ENCODE assay signal across 28 mouse cellular contexts in the genomic region with DNA sequence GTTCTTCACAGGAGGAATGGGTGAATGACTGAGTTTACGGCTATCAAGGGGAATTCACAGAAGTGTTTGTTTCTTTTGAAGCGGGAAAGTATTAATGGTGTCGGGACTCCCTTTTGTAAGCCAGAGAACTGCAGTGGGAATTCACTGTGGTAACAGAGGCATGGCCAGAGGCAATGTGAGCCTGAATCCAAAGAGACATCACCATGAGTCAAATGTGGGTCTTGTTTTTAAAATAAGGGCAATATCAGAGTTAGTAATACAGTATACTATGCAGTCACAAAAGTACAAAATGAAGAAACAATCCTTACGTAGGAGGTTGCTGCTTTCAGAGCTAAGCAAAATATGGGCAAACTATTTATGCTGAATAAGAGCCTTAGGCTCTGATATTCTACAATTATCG.
"Had no signal": no experiment of that assay in that cellular context is flagged by ENCODE, and none has a peak within 500 bp of the region (broad histone marks: within the 10 kb centered on the region; RNA-seq: fewer than 3 reads in every experiment).

No protein-coding gene starts in this region.

- DNase-seq: cerebellum, adult 8-10 months; cerebellum, adult 9-10 months; cerebellum, adult 9-11 months; cerebellum, postnatal 10 days; cerebellum, postnatal 14 days; cerebellum, postnatal 25 days; cerebellum, postnatal 36 days; embryo, embryonic 11 days; forebrain, postnatal 0 days; gastrocnemius, adult 2 months; gastrocnemius, postnatal 10 days; gastrocnemius, postnatal 14 days; gastrocnemius, postnatal 25 days; gastrocnemius, postnatal 36 days; heart, adult 18-20 months; heart, adult 2 months had no signal

- H3K36me3 ChIP-seq: embryonic facial prominence, embryonic 10.5 days; embryonic facial prominence, embryonic 12.5 days; embryonic facial prominence, embryonic 13.5 days; embryonic facial prominence, embryonic 15.5 days; forebrain, embryonic 10.5 days; forebrain, embryonic 12.5 days; forebrain, embryonic 15.5 days; heart, embryonic 10.5 days had no signal

- ATAC-seq: forebrain, embryonic 13.5 days; forebrain, embryonic 14.5 days; forebrain, embryonic 15.5 days; forebrain, embryonic 16.5 days; forebrain, postnatal 0 days had no signal

- H3K27ac ChIP-seq: embryonic facial prominence, embryonic 10.5 days; embryonic facial prominence, embryonic 12.5 days; embryonic facial prominence, embryonic 13.5 days; embryonic facial prominence, embryonic 15.5 days; forebrain, embryonic 10.5 days; forebrain, embryonic 12.5 days; forebrain, embryonic 13.5 days; forebrain, embryonic 15.5 days; gastrocnemius, adult 2 months; heart, adult 2 months; heart, embryonic 10.5 days had no signal

- H3K4me1 ChIP-seq: embryonic facial prominence, embryonic 10.5 days; embryonic facial prominence, embryonic 12.5 days; embryonic facial prominence, embryonic 13.5 days; embryonic facial prominence, embryonic 15.5 days; forebrain, embryonic 12.5 days; forebrain, embryonic 13.5 days; forebrain, embryonic 15.5 days; heart, embryonic 10.5 days had no signal

- H3K4me3 ChIP-seq: embryonic facial prominence, embryonic 10.5 days; embryonic facial prominence, embryonic 12.5 days; embryonic facial prominence, embryonic 13.5 days; embryonic facial prominence, embryonic 15.5 days; erythroblast, embryonic 14.5 days; forebrain, embryonic 10.5 days; forebrain, embryonic 12.5 days; forebrain, embryonic 13.5 days; forebrain, embryonic 15.5 days; gastrocnemius, adult 2 months; heart, adult 2 months; heart, embryonic 10.5 days had no signal

- H3K27me3 ChIP-seq: embryonic facial prominence, embryonic 12.5 days; embryonic facial prominence, embryonic 13.5 days; embryonic facial prominence, embryonic 15.5 days; forebrain, embryonic 12.5 days; forebrain, embryonic 13.5 days; forebrain, embryonic 15.5 days had no signal

- H3K9ac ChIP-seq: embryonic facial prominence, embryonic 12.5 days; embryonic facial prominence, embryonic 13.5 days; embryonic facial prominence, embryonic 15.5 days; forebrain, embryonic 12.5 days; forebrain, embryonic 13.5 days; forebrain, embryonic 15.5 days; forebrain, postnatal 0 days had no signal

- H3K9me3 ChIP-seq: embryonic facial prominence, embryonic 10.5 days; embryonic facial prominence, embryonic 12.5 days; embryonic facial prominence, embryonic 13.5 days; embryonic facial prominence, embryonic 15.5 days; forebrain, embryonic 10.5 days; forebrain, embryonic 12.5 days; forebrain, embryonic 13.5 days; forebrain, embryonic 15.5 days; heart, embryonic 10.5 days had no signal

- H3K4me2 ChIP-seq: embryonic facial prominence, embryonic 12.5 days; embryonic facial prominence, embryonic 13.5 days; embryonic facial prominence, embryonic 15.5 days; forebrain, embryonic 12.5 days; forebrain, embryonic 13.5 days; forebrain, embryonic 15.5 days had no signal
